19 mouse cellular contexts compared by ENCODE assay signal in genomic region chr10:62963956-62964355, GRCm38 (mm10). TPM values are rescaled to one million over a fixed set of nuclear protein-coding genes. Genes with fewer than 3 reads are reported as not detected.
A peak's percentile ranks its signal among the peaks of the same experiment; 100 is the strongest.
DNase-seq lines count a peak whose midpoint lies in the region; ATAC-seq and TF ChIP-seq lines count a peak whose summit lies in the region.
"Had no signal": no experiment of that assay in that cellular context is flagged by ENCODE, and none has a peak within 500 bp of the region (broad histone marks: within the 10 kb centered on the region; RNA-seq: fewer than 3 reads in every experiment).

No protein-coding gene starts in this region.

- no peaks in the 10 kb centered on the region for H3K27me3 ChIP-seq in cerebellum, adult 2 months (ENCODE audit: control insufficient read depth, insufficient read depth, low read length)
- H3K27me3 ChIP-seq: embryonic facial prominence, embryonic 12.5 days; forebrain, embryonic 15.5 days; heart, embryonic 13.5 days; hindbrain, embryonic 15.5 days had no signal

- 0 out of 2 replicates have a peak, but pooled peaks cover 4% of the 10 kb centered on the region for H3K4me1 ChIP-seq in cerebellum, adult 2 months (ENCODE audit: control insufficient read depth, insufficient read depth, low read length)
- H3K4me1 ChIP-seq: embryonic facial prominence, embryonic 12.5 days; forebrain, embryonic 15.5 days; heart, embryonic 13.5 days; hindbrain, embryonic 15.5 days had no signal

- WGBS in cerebellum, adult 2 months = 42% methylated on average over 7 of the region's 7 CpGs

- ATAC-seq in cerebellum, adult (ENCODE audit: insufficient number of reproducible peaks, low FRiP score, low TSS enrichment) = no peak
- ATAC-seq: CD4-positive, CD25-positive, alpha-beta regulatory T cell, adult 4 months; forebrain, embryonic 15.5 days; intestine, embryonic 16.5 days had no signal

- TF ChIP-seq CTCF in cerebellum, adult 2 months (IDR thresholded peaks at IDR 0.05; ENCODE audit: borderline replicate concordance, insufficient read depth, low read depth, low read length) = no peak

- TF ChIP-seq POLR2A in cerebellum, adult 2 months (IDR thresholded peaks at IDR 0.05; ENCODE audit: borderline replicate concordance, insufficient read depth, low read length) = no peak

- DNase-seq in cerebellum, adult 11 months = peak; percentile 59
- DNase-seq in cerebellum, adult 2 months = peak; percentile 75 to 83
- DNase-seq in cerebellum, postnatal 10 days = peak; percentile 65 to 66
- no peak for DNase-seq in embryo, embryonic 9.5 days (ENCODE audit: extremely low spot score)
- DNase-seq in embryo, embryonic 11 days = no peak
- DNase-seq in layer of hippocampus, postnatal 36 days = no peak
- DNase-seq: adrenal gland, postnatal 10 days; B cell, adult 2 months; gastrocnemius, postnatal 36 days; heart, postnatal 36 days; kidney, adult 2 months had no signal

- H3K27ac ChIP-seq in cerebellum, adult 2 months (ENCODE audit: insufficient read depth, low read length) = no peak overlapping the region
- H3K27ac ChIP-seq: embryonic facial prominence, embryonic 12.5 days; forebrain, embryonic 15.5 days; heart, embryonic 13.5 days; hindbrain, embryonic 15.5 days had no signal

- H3K4me3 ChIP-seq in cerebellum, adult 2 months (replicated peaks; ENCODE audit: insufficient read depth, low read depth, low read length) = no peak overlapping the region
- H3K4me3 ChIP-seq: embryonic facial prominence, embryonic 12.5 days; forebrain, embryonic 15.5 days; heart, embryonic 13.5 days; hindbrain, embryonic 15.5 days had no signal

RNA-seq across cellular contexts. Expression of gene Rufy2, which starts 16.1 kb away (rescaled TPM):
- polyA plus RNA-seq in cerebellum, adult 2 months (2012; rRNA removed) = 68.4 and 70.4 TPM in 2 replicates
- 10 to 100 TPM; 63.8 to 77.0 TPM for total RNA-seq in layer of hippocampus, postnatal 36 days (2021)

RNA-seq across cellular contexts. Expression of gene Dna2, which starts 17.1 kb away (rescaled TPM):
- polyA plus RNA-seq in cerebellum, adult 2 months (2012; rRNA removed) = 3.0 and 3.9 TPM in 2 replicates
- 1 to 10 TPM in 1 of 2 experiments, under 1 TPM in 1; 0.95 to 1.2 TPM for total RNA-seq in layer of hippocampus, postnatal 36 days (2021)

RNA-seq across cellular contexts. Expression of gene Slc25a16, which starts 43.5 kb away (rescaled TPM):
- 27.0 and 28.4 TPM in 2 replicates for polyA plus RNA-seq in cerebellum, adult 2 months (2012; rRNA removed)
- total RNA-seq in layer of hippocampus, postnatal 36 days (2021) = 10 to 100 TPM; 34.9 to 41.6 TPM

RNA-seq across cellular contexts. Expression of gene Tet1, which starts 55.2 kb away (rescaled TPM):
- 6.5 and 7.4 TPM in 2 replicates for polyA plus RNA-seq in cerebellum, adult 2 months (2012; rRNA removed)
- 10 to 100 TPM; 17.0 to 19.4 TPM for total RNA-seq in layer of hippocampus, postnatal 36 days (2021)
- polyA plus RNA-seq: G1E had no signal

Comparison
In these comparisons a context has a peak if more than half of its experiments do, and no peak if none do; other contexts are left out.
1. DNase-seq: peak in cerebellum, adult 11 months (single experiment), cerebellum, adult 2 months (2 of 2) and cerebellum, postnatal 10 days (2 of 2); none in embryo, embryonic 9.5 days (single experiment), embryo, embryonic 11 days (single experiment) and layer of hippocampus, postnatal 36 days (0 of 2).